Mouse (Mus musculus) MN1 (cell line): ENCODE data around the gene AC129217.1.

Experiments used
- DNase-seq: peaks from one replicate; pipeline ENCODE4 v3.0.0-alpha.2; 2016; ENCODE audit warnings: low spot score

AC129217.1 gene

DNA sequence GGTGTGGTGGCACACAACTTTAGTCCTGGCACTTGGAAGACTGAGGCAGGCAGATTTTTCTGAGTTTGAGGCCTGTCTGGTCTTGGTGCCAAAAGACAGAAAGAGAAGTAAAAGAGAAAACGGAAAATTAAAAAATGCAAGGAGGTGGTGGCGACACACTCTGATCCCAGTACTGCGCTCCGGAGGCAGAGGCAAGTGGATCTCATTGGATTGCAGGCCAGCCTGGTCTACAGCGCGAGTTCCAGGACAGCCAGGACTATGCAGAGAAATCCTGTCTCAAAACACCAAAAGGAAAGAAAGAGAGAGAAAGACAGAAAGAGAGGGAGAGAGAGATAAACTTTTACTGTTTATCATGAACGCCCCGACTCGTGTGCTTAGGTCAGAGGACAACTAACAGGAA is 41.3 kb downstream of the AC129217.1 start:
- no peak for DNase-seq

DNA sequence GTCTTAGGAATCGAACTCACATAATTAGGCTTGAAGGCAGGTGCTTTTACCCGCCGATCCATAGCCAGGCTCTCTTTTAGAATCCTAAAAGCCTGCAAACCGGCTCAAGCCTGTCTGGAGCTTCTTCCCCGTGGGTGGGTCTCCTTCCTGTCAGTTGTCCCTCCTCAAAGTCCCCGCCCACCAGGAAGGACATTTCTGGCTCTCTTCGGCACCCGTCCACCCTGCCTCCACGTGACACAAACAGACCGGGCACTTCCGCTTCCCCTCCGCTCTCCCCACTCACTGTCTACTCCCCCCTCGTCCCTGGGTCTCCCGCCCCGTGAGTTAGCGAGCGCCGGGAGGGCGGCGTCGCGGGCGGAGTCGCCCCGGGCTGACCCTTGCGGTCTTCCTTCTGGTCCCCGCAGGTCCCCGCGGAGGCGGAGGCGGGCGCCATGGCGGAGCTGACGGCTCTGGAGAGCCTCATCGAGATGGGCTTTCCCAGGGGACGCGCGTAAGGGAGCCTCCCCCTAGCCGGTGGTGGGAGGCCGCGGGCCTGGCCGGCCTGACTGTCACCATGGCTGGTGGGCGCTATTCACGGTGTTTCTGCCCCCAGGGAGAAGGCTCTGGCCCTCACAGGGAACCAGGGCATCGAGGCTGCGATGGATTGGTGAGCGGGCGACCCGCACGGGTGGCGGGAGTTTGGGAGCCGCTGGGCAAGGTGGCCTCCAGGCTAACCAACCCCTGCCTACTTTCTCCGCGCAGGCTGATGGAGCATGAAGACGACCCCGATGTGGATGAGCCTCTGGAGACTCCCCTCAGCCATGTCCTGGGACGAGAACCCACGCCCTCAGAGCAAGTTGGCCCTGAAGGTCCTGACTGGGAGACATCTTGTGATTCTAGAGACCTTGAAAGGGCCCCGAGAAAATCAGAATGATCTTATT is 42.0 kb downstream of the AC129217.1 start, which contains the start of gene Ubxn1:
Gene Ubxn1, plus strand, starts transcription at position 230 of the 920 bp plus-strand sequence.
- DNase-seq = peak; percentile 92

DNA sequence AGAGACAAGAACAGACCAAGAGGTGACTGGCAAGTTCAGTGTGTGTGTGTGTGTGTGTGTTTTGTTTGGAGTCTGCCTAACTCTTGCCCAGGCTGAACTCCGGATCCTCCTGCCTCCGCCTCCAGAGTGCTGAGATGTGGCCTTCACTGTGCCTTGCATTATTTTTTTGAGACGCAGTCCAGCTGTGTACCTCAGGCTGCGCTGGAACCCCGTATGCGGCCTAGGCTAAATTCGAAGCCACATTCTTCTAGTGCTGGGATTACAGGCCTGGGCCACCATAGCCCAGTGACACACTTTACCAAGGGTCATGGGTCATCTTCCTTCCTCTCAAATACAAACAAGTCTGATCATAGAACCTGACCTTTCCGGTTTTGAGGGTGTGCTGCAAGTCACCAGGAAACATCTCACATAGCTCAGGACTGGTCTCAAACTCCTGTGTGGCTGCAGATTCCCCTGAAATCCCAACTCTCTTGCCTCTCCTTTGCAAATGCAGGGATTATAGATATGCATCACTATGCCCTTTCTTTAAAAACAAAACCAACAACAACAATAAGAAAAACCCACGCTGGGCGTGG is 42.8 kb downstream of the AC129217.1 start:
- no peak for DNase-seq

DNA sequence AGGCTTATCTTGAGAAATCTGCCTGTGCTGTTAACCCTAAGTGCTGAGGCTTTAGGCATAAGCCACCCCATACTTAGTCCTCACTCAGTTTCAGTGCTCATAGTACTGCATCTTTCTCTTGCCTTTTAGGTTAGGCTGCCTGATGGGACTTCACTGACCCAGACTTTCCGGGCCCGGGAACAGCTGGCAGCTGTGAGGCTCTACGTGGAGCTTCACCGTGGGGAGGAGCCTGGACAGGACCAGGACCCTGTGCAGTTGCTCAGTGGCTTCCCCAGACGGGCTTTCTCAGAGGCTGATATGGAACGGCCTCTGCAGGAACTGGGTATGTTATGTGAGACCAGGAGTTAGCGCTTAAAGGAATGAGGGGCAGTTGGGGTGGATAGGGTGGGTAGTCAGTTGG is 45.5 kb downstream of the AC129217.1 start:
- DNase-seq = no peak

DNA sequence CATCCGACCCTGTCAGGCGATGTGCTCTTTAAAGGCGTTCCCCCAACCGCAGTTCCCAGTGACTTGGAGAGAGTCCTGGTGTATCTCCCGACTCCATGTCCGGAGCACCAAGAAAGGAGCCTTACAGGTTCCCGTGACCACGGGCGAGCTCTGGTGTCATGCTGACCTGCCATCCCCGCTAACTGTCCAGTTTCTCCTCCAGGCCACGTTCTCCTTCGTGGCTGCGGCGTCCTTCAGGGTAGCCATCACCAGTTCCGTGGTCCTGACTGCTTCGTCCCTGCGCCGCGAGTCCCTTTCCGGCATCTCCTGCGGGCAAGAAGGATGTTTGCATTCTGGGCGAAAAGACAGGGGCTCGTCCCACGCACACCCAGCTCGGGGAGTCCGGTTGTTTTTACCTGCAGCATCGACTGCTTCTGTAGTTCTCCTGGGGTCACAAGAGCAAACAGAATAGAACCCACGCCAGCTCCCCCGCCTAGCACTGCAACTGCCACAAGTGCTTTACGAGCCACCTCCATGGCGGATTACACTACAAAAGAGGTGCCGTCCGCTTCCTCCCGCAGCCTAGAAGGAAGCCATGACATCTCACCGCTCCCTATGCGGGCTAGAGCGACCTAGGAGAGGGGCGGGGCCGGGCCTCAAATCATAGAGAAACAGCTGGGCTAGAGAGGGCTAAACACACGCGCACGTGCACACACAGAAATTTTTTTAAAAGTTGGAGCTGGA is 50.9 kb downstream of the AC129217.1 start, which contains the start of gene Uqcc3:
Gene Uqcc3, minus strand, starts transcription at position 613 of the 723 bp plus-strand sequence.
- DNase-seq = peak; percentile 82

DNA sequence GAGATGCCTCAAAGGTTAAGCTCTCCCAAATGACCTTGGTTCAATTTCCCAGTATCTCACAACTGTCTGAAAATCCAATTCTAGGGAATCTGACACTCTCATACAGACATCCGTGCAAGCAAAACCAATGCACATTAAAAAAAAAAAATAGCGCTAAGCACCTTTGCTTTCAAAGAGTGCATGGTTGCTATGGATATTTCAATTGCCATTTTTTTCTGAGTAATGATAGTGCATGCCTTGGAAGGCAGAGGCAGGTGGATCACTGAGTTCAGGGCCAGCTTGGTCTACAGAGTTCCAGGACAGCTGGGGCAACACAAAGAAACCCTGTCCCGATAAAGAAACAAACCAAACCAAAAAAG is 51.4 kb downstream of the AC129217.1 start:
- DNase-seq = no peak

DNA sequence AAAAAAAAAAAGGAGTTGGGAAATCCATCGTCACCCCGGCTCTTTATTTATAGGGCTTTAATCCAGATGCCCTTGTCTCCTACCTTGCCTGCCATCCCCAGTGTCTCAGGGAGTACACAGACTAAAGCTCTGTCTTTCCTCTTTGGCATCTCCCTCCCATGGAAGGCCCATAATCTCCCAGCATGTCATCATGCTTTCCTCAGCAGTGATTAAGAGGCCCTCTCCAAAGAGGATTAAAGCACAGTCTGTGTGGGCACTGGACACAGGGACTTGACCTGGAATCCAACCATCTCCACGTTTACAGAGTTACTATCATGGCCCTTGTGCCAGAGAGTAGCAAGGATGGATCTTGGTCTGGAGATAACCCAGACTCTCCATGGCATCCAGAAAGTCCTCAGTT is 54.0 kb downstream of the AC129217.1 start, which contains the start of the genes Lbhd1 and Gm49403:
Gene Lbhd1, plus strand, starts transcription at position 117 of the 400 bp plus-strand sequence.
Gene Gm49403, plus strand, starts transcription at position 315 of the 400 bp plus-strand sequence.
- no peak for DNase-seq

DNA sequence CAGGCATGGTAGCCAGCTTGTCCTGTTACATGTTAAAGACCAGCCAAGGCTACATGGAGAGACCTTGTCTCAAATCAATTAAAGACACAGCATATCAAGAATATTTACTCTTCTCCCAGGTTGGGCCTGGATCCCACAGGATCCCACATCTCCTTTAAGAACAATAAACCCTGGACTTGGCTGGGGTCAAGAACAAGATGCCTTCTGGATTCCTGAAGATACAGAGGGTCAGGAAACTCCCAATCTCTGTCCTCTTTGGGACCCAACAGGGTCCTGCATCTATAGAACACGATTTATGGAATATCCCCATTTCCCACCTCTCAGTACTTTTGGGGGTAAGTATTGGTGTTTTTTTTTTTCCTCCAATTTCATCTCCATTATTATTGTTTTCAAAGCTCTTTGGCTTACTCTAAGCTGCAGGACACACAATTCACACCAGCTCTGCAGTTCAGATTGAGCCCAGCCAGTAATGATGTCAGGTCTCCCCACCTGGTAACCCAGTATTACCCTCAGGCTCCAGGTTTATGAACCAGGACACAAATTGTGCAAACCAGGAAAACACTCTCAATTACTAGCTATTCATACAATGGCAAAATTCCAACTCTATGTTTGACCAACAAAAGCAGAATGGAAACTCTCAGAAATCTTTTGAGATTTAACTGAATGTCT is 57.5 kb downstream of the AC129217.1 start:
- DNase-seq = no peak

DNA sequence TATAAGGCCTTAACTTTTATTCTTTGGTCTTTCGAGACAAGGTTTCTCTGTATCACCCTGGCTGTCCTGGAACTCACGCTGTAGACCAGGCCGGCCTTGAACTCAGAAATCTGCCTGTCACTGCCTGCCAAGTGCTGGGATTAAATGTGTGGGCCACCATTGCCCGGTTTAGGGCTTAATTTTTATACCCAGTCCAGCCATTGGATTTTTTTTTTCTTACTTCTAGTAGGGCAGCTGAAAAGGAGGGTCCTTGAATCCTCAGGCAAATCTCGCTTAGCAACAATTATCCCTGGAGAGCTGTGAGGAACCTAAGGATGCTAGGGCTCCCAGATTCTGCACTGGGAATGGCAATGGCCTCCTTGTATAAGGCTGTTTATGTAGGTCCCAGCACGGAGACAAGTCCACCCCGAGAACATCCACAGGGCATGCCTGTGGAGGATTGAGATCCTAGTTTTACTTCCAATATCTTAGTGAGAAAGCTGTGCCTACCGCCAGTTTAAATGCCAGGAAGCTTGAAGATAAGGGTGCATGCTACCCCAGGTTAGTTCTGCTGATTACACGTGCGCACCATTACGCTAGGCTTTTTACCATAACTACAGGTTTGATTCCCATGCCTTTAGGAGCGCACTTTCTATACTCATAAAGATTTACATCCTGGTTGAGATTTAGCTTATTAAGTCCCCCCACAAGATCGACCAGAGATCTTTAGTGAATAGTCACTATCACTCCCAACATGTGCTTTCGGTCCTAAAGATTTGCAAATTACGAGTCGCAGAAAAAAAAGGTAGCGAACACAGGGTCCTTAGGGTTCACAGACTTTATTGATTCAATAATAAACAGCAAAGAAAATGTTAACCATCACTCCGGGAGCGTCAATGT is 58.3 kb downstream of the AC129217.1 start:
- DNase-seq = no peak

DNA sequence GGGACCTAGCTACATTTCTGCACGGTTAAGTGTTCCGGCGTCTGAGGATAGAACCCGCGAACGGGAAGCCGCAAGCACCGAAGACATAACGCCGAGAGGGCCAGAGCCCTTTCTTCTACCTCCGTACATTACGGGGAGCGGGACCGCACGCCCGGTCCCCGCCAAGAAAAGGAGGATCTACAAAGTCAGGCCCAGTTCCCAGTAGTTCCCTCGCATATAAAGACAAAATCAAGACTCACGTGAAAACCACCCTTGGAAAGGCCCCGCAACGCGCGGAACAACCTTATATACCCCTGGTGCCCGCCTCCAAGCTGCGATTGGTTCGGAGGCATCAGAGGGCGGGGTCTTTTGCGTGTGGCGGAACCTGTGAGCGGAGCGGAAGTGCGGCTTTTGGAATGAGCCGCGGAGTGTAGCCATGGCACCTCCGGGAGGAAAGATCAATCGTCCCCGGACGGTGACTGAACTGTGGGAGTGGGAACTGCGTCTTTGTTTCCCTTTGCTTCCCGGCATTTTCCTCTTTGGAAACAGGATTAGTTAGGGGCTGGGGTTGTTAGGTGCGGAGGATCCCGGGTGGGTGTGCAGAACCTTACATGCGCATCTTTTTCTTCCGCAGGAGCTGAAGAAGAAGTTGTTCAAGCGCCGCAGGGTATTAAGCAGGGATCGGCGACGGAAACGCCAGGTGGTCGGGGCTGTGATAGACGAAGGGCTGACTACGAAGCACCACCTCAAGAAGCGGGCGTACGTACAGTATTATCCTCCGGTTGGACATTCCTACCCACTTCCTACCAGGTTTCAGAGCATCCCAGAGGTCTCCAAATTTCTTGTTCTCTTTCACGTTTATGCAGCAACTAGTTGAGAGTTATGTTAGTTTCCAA is 59.2 kb downstream of the AC129217.1 start, which contains the start of the genes 1810009A15Rik and Gm49416:
Gene 1810009A15Rik, plus strand, starts transcription at position 343 of the 875 bp plus-strand sequence.
Gene Gm49416, plus strand, starts transcription at position 416 of the 875 bp plus-strand sequence.
- DNase-seq = peak; percentile 93
